Mouse (Mus musculus) liver, embryonic 14.5 days (tissue): ENCODE measurements around the gene U2af1.

ENCODE experiments used
- CTCF ChIP-seq: IDR thresholded peaks from 2 replicates; pipeline ENCODE4 v1.5.1; 2016; ENCODE audit warnings: antibody characterized with exemption, low read depth, control low read depth
- EP300 ChIP-seq: IDR thresholded peaks from 2 replicates; pipeline ENCODE4 v1.6.1; 2016; ENCODE audit warnings: antibody characterized with exemption, low read depth

DNA sequence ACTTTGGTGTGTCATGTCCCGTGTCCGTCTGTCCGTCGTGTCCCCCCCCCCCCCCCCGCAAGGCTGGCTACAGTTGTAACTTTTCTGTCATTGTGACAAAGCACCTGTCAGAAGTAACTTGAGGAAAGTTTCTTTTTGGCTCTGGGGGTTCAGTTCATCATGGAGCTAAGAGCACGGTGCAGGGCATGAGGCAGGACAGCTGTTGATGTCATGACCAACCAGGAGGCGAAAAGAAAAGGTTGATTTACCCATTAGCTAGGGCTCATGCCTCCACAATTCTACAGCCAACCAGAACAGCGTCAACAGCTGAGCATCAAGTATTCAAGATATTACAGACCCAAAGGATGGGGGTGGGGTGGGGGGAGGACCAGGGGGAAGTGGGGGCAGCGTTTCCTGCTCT lies 9.6 kb upstream of the U2af1 start:
- no peak for TF ChIP-seq CTCF
- TF ChIP-seq EP300 = no peak
